Comparison of ENCODE assay signal across 10 mouse cellular contexts in the genomic region with DNA sequence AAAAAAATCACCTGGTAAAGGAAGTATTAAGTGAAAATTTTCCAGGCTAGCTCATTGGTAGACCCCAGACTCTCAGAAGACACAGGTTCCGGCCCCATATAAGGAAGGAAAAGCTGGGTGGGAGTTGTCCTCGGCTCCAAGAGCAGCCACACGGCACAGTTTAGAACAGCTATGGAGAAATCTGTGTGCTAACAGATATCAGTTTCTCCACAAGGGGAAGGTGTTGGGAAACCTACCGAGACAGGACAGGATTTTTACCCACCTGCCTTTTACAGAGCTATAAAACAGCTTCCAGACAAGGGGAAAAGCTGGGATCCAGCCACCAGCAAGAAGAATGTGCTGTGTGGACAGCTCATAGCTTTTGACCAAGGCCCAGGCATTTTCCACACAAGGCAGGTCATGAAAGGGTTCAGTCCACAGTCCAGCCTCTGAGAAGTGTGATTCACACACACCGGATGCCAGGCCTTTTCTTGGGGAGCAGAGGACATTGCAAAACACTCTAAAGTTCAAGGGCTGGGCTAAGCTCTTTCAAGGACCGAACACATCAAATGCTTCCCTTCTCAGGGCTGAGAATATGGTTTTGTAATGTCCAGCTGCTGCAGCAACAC. TPM values are rescaled to one million over a fixed set of nuclear protein-coding genes. Genes with fewer than 3 reads are reported as not detected.
DNase-seq lines count a peak whose midpoint lies in the region; ATAC-seq and TF ChIP-seq lines count a peak whose summit lies in the region.
"Had no signal": no experiment of that assay in that cellular context is flagged by ENCODE, and none has a peak within 500 bp of the region (broad histone marks: within the 10 kb centered on the region; RNA-seq: fewer than 3 reads in every experiment).

No protein-coding gene starts in this region.

- no peak overlapping the region for H3K4me3 ChIP-seq in embryonic facial prominence, embryonic 13.5 days
- no peak overlapping the region for H3K4me3 ChIP-seq in embryonic facial prominence, embryonic 10.5 days
- no peak overlapping the region for H3K4me3 ChIP-seq in kidney, adult 2 months (ENCODE audit: insufficient read depth, low read depth, low read length)
- H3K4me3 ChIP-seq in macrophage (ENCODE audit: inconsistent target): no peak overlapping the region
- H3K4me3 ChIP-seq in cerebellum, adult 2 months (replicated peaks; ENCODE audit: insufficient read depth, low read depth, low read length): no peak overlapping the region
- no peak overlapping the region for H3K4me3 ChIP-seq in forebrain, embryonic 12.5 days (replicated peaks)
- H3K4me3 ChIP-seq: embryonic facial prominence, embryonic 12.5 days; neural tube, embryonic 12.5 days had no signal

- H3K27me3 ChIP-seq in embryonic facial prominence, embryonic 13.5 days: no peaks in the 10 kb centered on the region
- H3K27me3 ChIP-seq in embryonic facial prominence, embryonic 10.5 days (replicated peaks; ENCODE audit: low read depth, poor library complexity, severe bottlenecking): no peaks in the 10 kb centered on the region; the same call in 1 of the 2 replicates
- no peaks in the 10 kb centered on the region for H3K27me3 ChIP-seq in kidney, adult 2 months (replicated peaks; ENCODE audit: control insufficient read depth, insufficient read depth, low read length)
- H3K27me3 ChIP-seq in cerebellum, adult 2 months (ENCODE audit: control insufficient read depth, insufficient read depth, low read length): no peaks in the 10 kb centered on the region
- H3K27me3 ChIP-seq in forebrain, embryonic 12.5 days: no peaks in the 10 kb centered on the region
- H3K27me3 ChIP-seq: embryonic facial prominence, embryonic 12.5 days; neural tube, embryonic 12.5 days had no signal

- no peak overlapping the region for H3K4me2 ChIP-seq in embryonic facial prominence, embryonic 13.5 days
- no peak overlapping the region for H3K4me2 ChIP-seq in forebrain, embryonic 12.5 days
- H3K4me2 ChIP-seq: embryonic facial prominence, embryonic 12.5 days; neural tube, embryonic 12.5 days had no signal

- peak overlapping the region; percentile 21; the same call in 1 of the 2 replicates for H3K9ac ChIP-seq in embryonic facial prominence, embryonic 13.5 days
- no peak overlapping the region for H3K9ac ChIP-seq in forebrain, embryonic 12.5 days
- H3K9ac ChIP-seq: embryonic facial prominence, embryonic 12.5 days; neural tube, embryonic 12.5 days had no signal

- H3K9me3 ChIP-seq in embryonic facial prominence, embryonic 13.5 days: no peaks in the 10 kb centered on the region
- no peaks in the 10 kb centered on the region for H3K9me3 ChIP-seq in embryonic facial prominence, embryonic 10.5 days
- no peaks in the 10 kb centered on the region for H3K9me3 ChIP-seq in forebrain, embryonic 12.5 days
- H3K9me3 ChIP-seq: embryonic facial prominence, embryonic 12.5 days; neural tube, embryonic 12.5 days had no signal

- no peak for DNase-seq in embryonic facial prominence, embryonic 10.5 days (ENCODE audit: low spot score)
- DNase-seq in adrenal gland, postnatal 14 days: peak; percentile 86
- DNase-seq in kidney, adult 2 months: peak; percentile 95
- DNase-seq in layer of hippocampus, adult 18-20 months (ENCODE audit: low spot score in 2 of 2): no peak
- DNase-seq in cerebellum, adult 2 months: no peak

- peaks cover 5% of the 10 kb centered on the region for H3K4me1 ChIP-seq in embryonic facial prominence, embryonic 13.5 days
- H3K4me1 ChIP-seq in embryonic facial prominence, embryonic 10.5 days: peaks cover 17% of the 10 kb centered on the region
- peaks cover 43% of the 10 kb centered on the region for H3K4me1 ChIP-seq in kidney, adult 2 months (ENCODE audit: control insufficient read depth, insufficient read depth, low read length)
- no peaks in the 10 kb centered on the region for H3K4me1 ChIP-seq in cerebellum, adult 2 months (ENCODE audit: control insufficient read depth, insufficient read depth, low read length)
- no peaks in the 10 kb centered on the region for H3K4me1 ChIP-seq in forebrain, embryonic 12.5 days
- H3K4me1 ChIP-seq: neural tube, embryonic 12.5 days had no signal

- whole genome bisulfite sequencing in embryonic facial prominence, embryonic 13.5 days: 60% methylated on average over 6 of the region's 6 CpGs
- WGBS in embryonic facial prominence, embryonic 10.5 days: 76% methylated on average over 6 of the region's 6 CpGs
- WGBS in kidney, adult 2 months: 26% methylated on average over 6 of the region's 6 CpGs
- 0% methylated on average over 6 of the region's 6 CpGs for WGBS in macrophage (ENCODE audit: missing documents)
- 82% methylated on average over 6 of the region's 6 CpGs for WGBS in cerebellum, adult 2 months
- WGBS in forebrain, embryonic 12.5 days: 75% methylated on average over 6 of the region's 6 CpGs

- TF ChIP-seq CTCF in kidney, adult 2 months (conservative IDR thresholded peaks at IDR 0.05; ENCODE audit: insufficient read depth, insufficient read length, low read depth, low read length): no peak
- no peak for TF ChIP-seq CTCF in cerebellum, adult 2 months (IDR thresholded peaks at IDR 0.05; ENCODE audit: borderline replicate concordance, insufficient read depth, low read depth, low read length)

- no peak for ATAC-seq in embryonic facial prominence, embryonic 13.5 days (ENCODE audit: insufficient number of reproducible peaks, insufficient read depth, low FRiP score, low TSS enrichment, low read depth)
- no peak for ATAC-seq in forebrain, embryonic 12.5 days (ENCODE audit: low FRiP score)

- peaks cover 21% of the 10 kb centered on the region for H3K36me3 ChIP-seq in embryonic facial prominence, embryonic 13.5 days
- H3K36me3 ChIP-seq in embryonic facial prominence, embryonic 10.5 days (replicated peaks): peaks cover 24% of the 10 kb centered on the region
- no peaks in the 10 kb centered on the region for H3K36me3 ChIP-seq in kidney, adult 2 months (ENCODE audit: control insufficient read depth, insufficient read depth, low read length)
- H3K36me3 ChIP-seq in macrophage (ENCODE audit: inconsistent target): peaks cover 18% of the 10 kb centered on the region
- no peaks in the 10 kb centered on the region for H3K36me3 ChIP-seq in forebrain, embryonic 12.5 days (replicated peaks)

- no peak for TF ChIP-seq POLR2A in kidney, adult 2 months (IDR thresholded peaks at IDR 0.05; ENCODE audit: low read depth, low read length)
- TF ChIP-seq POLR2A in cerebellum, adult 2 months (IDR thresholded peaks at IDR 0.05; ENCODE audit: borderline replicate concordance, insufficient read depth, low read length): no peak

- no peak overlapping the region for H3K27ac ChIP-seq in embryonic facial prominence, embryonic 13.5 days
- no peak overlapping the region for H3K27ac ChIP-seq in embryonic facial prominence, embryonic 10.5 days (replicated peaks)
- H3K27ac ChIP-seq in kidney, adult 2 months (ENCODE audit: insufficient read depth, low read depth, low read length): peak overlapping the region; percentile 74
- H3K27ac ChIP-seq in macrophage: peak overlapping the region; percentile 59
- H3K27ac ChIP-seq in cerebellum, adult 2 months (ENCODE audit: insufficient read depth, low read length): no peak overlapping the region
- H3K27ac ChIP-seq in forebrain, embryonic 12.5 days: no peak overlapping the region
- H3K27ac ChIP-seq: embryonic facial prominence, embryonic 12.5 days; neural tube, embryonic 12.5 days had no signal

- H3K79me2 ChIP-seq in macrophage (ENCODE audit: inconsistent target): no peaks in the 10 kb centered on the region

RNA-seq across cellular contexts. Expression of a gene that starts 32.4 kb away (rescaled TPM):
- polyA plus RNA-seq in embryonic facial prominence, embryonic 13.5 days (2015; fragmentation: Nextera tagmentation; extraction: Ambion mirVana): 49.0 and 56.1 TPM in 2 replicates
- 56.3 and 68.1 TPM in 2 replicates for polyA plus RNA-seq in embryonic facial prominence, embryonic 10.5 days (2016; fragmentation: Nextera tagmentation; extraction: Ambion mirVana)
- 11.0 and 13.2 TPM in 2 replicates for total RNA-seq in adrenal gland, postnatal 14 days (2021)
- 10.2 and 10.5 TPM in 2 replicates for polyA plus RNA-seq in kidney, adult 2 months (2012; rRNA removed)
- 100 to 1,000 TPM in 9 of 26 experiments, 10 to 100 TPM in 16, 1 to 10 TPM in 1; 9.8 to 227 (median 60.4) TPM for total RNA-seq in macrophage (2018; cell fraction: chromatin; rRNA removed)
- total RNA-seq in macrophage (2018; cell fraction: cytosol; rRNA removed): 100 to 1,000 TPM in 25 of 26 experiments, 10 to 100 TPM in 1; 90.3 to 218 (median 142) TPM
- 100 to 1,000 TPM in 10 of 26 experiments, 10 to 100 TPM in 16; 20.4 to 193 (median 83.3) TPM for total RNA-seq in macrophage (2018; cell fraction: nucleus; rRNA removed)
- 107 to 177 TPM (median 134 TPM) in 3 replicates for polyA plus RNA-seq in macrophage (2018)
- under 1 TPM; 0.61 to 0.74 TPM for total RNA-seq in layer of hippocampus, adult 18-20 months (2021)
- 2.3 and 2.6 TPM in 2 replicates for polyA plus RNA-seq in cerebellum, adult 2 months (2012; rRNA removed)
- 17.3 and 19.8 TPM in 2 replicates for polyA plus RNA-seq in forebrain, embryonic 12.5 days (2016; fragmentation: Nextera tagmentation; extraction: Ambion mirVana)

RNA-seq across cellular contexts. Expression of a gene that starts 35.1 kb away (rescaled TPM):
- 11.6 and 12.7 TPM in 2 replicates for polyA plus RNA-seq in embryonic facial prominence, embryonic 13.5 days (2015; fragmentation: Nextera tagmentation; extraction: Ambion mirVana)
- 9.6 and 12.1 TPM in 2 replicates for polyA plus RNA-seq in embryonic facial prominence, embryonic 10.5 days (2016; fragmentation: Nextera tagmentation; extraction: Ambion mirVana)
- total RNA-seq in adrenal gland, postnatal 14 days (2021): 50.2 and 60.0 TPM in 2 replicates
- 15.9 and 19.6 TPM in 2 replicates for polyA plus RNA-seq in kidney, adult 2 months (2012; rRNA removed)
- total RNA-seq in macrophage (2018; cell fraction: chromatin; rRNA removed): 100 to 1,000 TPM in 24 of 26 experiments, 10 to 100 TPM in 2; 68.8 to 720 (median 236) TPM
- 10 to 100 TPM; 19.1 to 56.6 (median 39.3) TPM for total RNA-seq in macrophage (2018; cell fraction: cytosol; rRNA removed)
- total RNA-seq in macrophage (2018; cell fraction: nucleus; rRNA removed): 100 to 1,000 TPM in 19 of 26 experiments, 10 to 100 TPM in 7; 47.8 to 495 (median 124) TPM
- polyA plus RNA-seq in macrophage (2018): 18.2 to 31.4 TPM (median 19.2 TPM) in 3 replicates
- 10 to 100 TPM; 60.3 to 66.7 TPM for total RNA-seq in layer of hippocampus, adult 18-20 months (2021)
- 16.6 and 18.6 TPM in 2 replicates for polyA plus RNA-seq in cerebellum, adult 2 months (2012; rRNA removed)
- polyA plus RNA-seq in forebrain, embryonic 12.5 days (2016; fragmentation: Nextera tagmentation; extraction: Ambion mirVana): 20.3 and 20.9 TPM in 2 replicates

RNA-seq across cellular contexts. Expression of a gene that starts 45.0 kb away (rescaled TPM):
- polyA plus RNA-seq in embryonic facial prominence, embryonic 13.5 days (2015; fragmentation: Nextera tagmentation; extraction: Ambion mirVana): 0.47 and 0.74 TPM in 2 replicates
- 1.5 and 2.1 TPM in 2 replicates for polyA plus RNA-seq in embryonic facial prominence, embryonic 10.5 days (2016; fragmentation: Nextera tagmentation; extraction: Ambion mirVana)
- 9.7 and 9.9 TPM in 2 replicates for total RNA-seq in adrenal gland, postnatal 14 days (2021)
- 29.0 and 32.3 TPM in 2 replicates for polyA plus RNA-seq in kidney, adult 2 months (2012; rRNA removed)
- 10 to 100 TPM in 9 of 26 experiments, 1 to 10 TPM in 17; 1.6 to 19.7 (median 6.3) TPM for total RNA-seq in macrophage (2018; cell fraction: chromatin; rRNA removed)
- total RNA-seq in macrophage (2018; cell fraction: cytosol; rRNA removed): 1 to 10 TPM; 1.1 to 4.7 (median 1.9) TPM
- 10 to 100 TPM in 10 of 26 experiments, 1 to 10 TPM in 16; 1.8 to 21.2 (median 6.3) TPM for total RNA-seq in macrophage (2018; cell fraction: nucleus; rRNA removed)
- 1.3 to 4.5 TPM (median 2.7 TPM) in 3 replicates for polyA plus RNA-seq in macrophage (2018)
- total RNA-seq in layer of hippocampus, adult 18-20 months (2021): under 1 TPM; 0.32 to 0.51 TPM
- polyA plus RNA-seq in cerebellum, adult 2 months (2012; rRNA removed): 0.57 and 0.73 TPM in 2 replicates
- 0.09 and 0.33 TPM in 2 replicates for polyA plus RNA-seq in forebrain, embryonic 12.5 days (2016; fragmentation: Nextera tagmentation; extraction: Ambion mirVana)

RNA-seq across cellular contexts. Expression of a gene that starts 50.2 kb away (rescaled TPM):
- polyA plus RNA-seq in embryonic facial prominence, embryonic 13.5 days (2015; fragmentation: Nextera tagmentation; extraction: Ambion mirVana): 0.12 TPM in 1 of 2 replicates, not detected in the other
- 0.09 TPM in 1 of 2 replicates, not detected in the other for polyA plus RNA-seq in embryonic facial prominence, embryonic 10.5 days (2016; fragmentation: Nextera tagmentation; extraction: Ambion mirVana)
- 31.9 and 32.5 TPM in 2 replicates for total RNA-seq in adrenal gland, postnatal 14 days (2021)
- polyA plus RNA-seq in kidney, adult 2 months (2012; rRNA removed): 30.1 and 33.8 TPM in 2 replicates
- 1 to 10 TPM in 12 of 26 experiments, under 1 TPM in 10, not detected in 4; 0.26 to 3.6 (median 1.0) TPM for total RNA-seq in macrophage (2018; cell fraction: chromatin; rRNA removed)
- total RNA-seq in macrophage (2018; cell fraction: cytosol; rRNA removed): under 1 TPM in 9 of 26 experiments, not detected in 17; 0.05 to 0.18 (median 0.07) TPM
- 1 to 10 TPM in 8 of 26 experiments, under 1 TPM in 17, not detected in 1; 0.17 to 3.0 (median 0.60) TPM for total RNA-seq in macrophage (2018; cell fraction: nucleus; rRNA removed)
- polyA plus RNA-seq in macrophage (2018): 0.09 to 0.17 TPM in 2 of 3 replicates, not detected in the other
- 1 to 10 TPM; 4.1 to 4.2 TPM for total RNA-seq in layer of hippocampus, adult 18-20 months (2021)
- polyA plus RNA-seq in cerebellum, adult 2 months (2012; rRNA removed): 7.7 and 9.5 TPM in 2 replicates
- polyA plus RNA-seq in forebrain, embryonic 12.5 days (2016; fragmentation: Nextera tagmentation; extraction: Ambion mirVana): not detected in 2 replicates
- polyA plus RNA-seq: embryonic facial prominence, embryonic 12.5 days; neural tube, embryonic 12.5 days had no signal

Comparison
In these comparisons a context has a peak if more than half of its experiments do, and no peak if none do; other contexts are left out.
1. H3K27ac ChIP-seq: peak in kidney, adult 2 months (single experiment) and macrophage (single experiment); none in embryonic facial prominence, embryonic 13.5 days (single experiment), embryonic facial prominence, embryonic 10.5 days (single experiment), cerebellum, adult 2 months (single experiment) and forebrain, embryonic 12.5 days (single experiment).
2. DNase-seq: peak in adrenal gland, postnatal 14 days (single experiment) and kidney, adult 2 months (single experiment); none in embryonic facial prominence, embryonic 10.5 days (single experiment), layer of hippocampus, adult 18-20 months (0 of 2) and cerebellum, adult 2 months (0 of 2).